Mouse (Mus musculus) small intestine, adult 2 months (tissue): Measurements from ENCODE around the gene Dnajc1. TPM values are rescaled to one million over a fixed set of nuclear protein-coding genes. Genes with fewer than 3 reads are reported as not detected.

Source experiments
- H3K27ac ChIP-seq: fragments of 200-500 bp; 2 replicates; pipeline ENCODE4 v1.5.1; 2012; ENCODE audit warnings: low read depth, low read length, control low read depth, inconsistent platforms; ENCODE audit not compliant: insufficient read depth
- H3K27me3 ChIP-seq: fragments of 200-500 bp; 2 replicates; pipeline ENCODE4 v1.6.1; 2012; ENCODE audit warnings: mild to moderate bottlenecking, moderate library complexity, low read length, inconsistent platforms; ENCODE audit not compliant: control insufficient read depth, insufficient read depth
- H3K36me3 ChIP-seq: fragments of 200-500 bp; 2 replicates; pipeline ENCODE4 v1.6.1; 2012; ENCODE audit warnings: mild to moderate bottlenecking, low read length, control low read depth, inconsistent platforms; ENCODE audit not compliant: control insufficient read depth, insufficient read depth
- H3K4me1 ChIP-seq: fragments of 200-500 bp; 2 replicates; pipeline ENCODE4 v1.6.1; 2012; ENCODE audit warnings: low read length, inconsistent platforms, mixed read lengths; ENCODE audit not compliant: control insufficient read depth, insufficient read depth, insufficient read length
- H3K4me3 ChIP-seq: fragments of 200-500 bp; 2 replicates; pipeline ENCODE4 v1.5.1; 2012; ENCODE audit warnings: low read depth, mild to moderate bottlenecking, control low read depth, inconsistent platforms, low read length, moderate library complexity
- CTCF ChIP-seq: fragments of 200-500 bp; IDR thresholded peaks from 2 replicates; pipeline ENCODE4 v1.5.1; 2012; ENCODE audit warnings: low read depth, mild to moderate bottlenecking, control low read depth, inconsistent platforms, low read length, moderate library complexity, mixed read lengths; ENCODE audit not compliant: insufficient replicate concordance, insufficient read length; ENCODE audit errors: extremely low read depth
- POLR2A ChIP-seq: fragments of 200-500 bp; IDR thresholded peaks from 2 replicates; pipeline ENCODE4 v1.6.1; 2012; ENCODE audit warnings: low read depth, mild to moderate bottlenecking, control low read depth, inconsistent platforms, low read length, moderate library complexity
- WGBS: fragments of 180-500 bp; shearing (Covaris S2); methylation state at CpG from one replicate; pipeline ENCODE4 v1.1.7; 2018; 5-methylcytosine and 5-hydroxymethylcytosine counted together
- polyA plus RNA-seq: library from polyadenylated mRNA; depleted of rRNA; stranded (reverse); fragments of >200 nt; gene quantifications from 2 replicates; pipeline ENCODE4 v1.2.3, GENCODE M21; 2012

Dnajc1 gene
- polyA plus RNA-seq, 1 experiment: 25.2 TPM

- 84% methylated on average over 1 of the region's 1 CpGs for WGBS
- H3K27me3 ChIP-seq: no peaks in the 10 kb centered on the region
- H3K4me3 ChIP-seq: no peak overlapping the region
- no peaks in the 10 kb centered on the region for H3K36me3 ChIP-seq
- no peak overlapping the region for H3K27ac ChIP-seq
- H3K4me1 ChIP-seq: peaks cover 2% of the 10 kb centered on the region; the same call in 1 of the 2 replicates
- no peak for TF ChIP-seq POLR2A
- no peak for TF ChIP-seq CTCF
Measured at GRCm38 (mm10) chr2:18389631-18390030, 3.0 kb downstream of the Dnajc1 start.

GRCm38 (mm10) chr2:18381662-18382061, 11.0 kb downstream of the Dnajc1 start:
- H3K36me3 ChIP-seq: no peaks in the 10 kb centered on the region
- no peaks in the 10 kb centered on the region for H3K27me3 ChIP-seq
- H3K4me3 ChIP-seq: no peak overlapping the region
- no peaks in the 10 kb centered on the region for H3K4me1 ChIP-seq
- no peak for TF ChIP-seq CTCF
- TF ChIP-seq POLR2A: no peak
- no peak overlapping the region for H3K27ac ChIP-seq

- H3K4me1 ChIP-seq: no peaks in the 10 kb centered on the region
- no peak for TF ChIP-seq POLR2A
- no peak for TF ChIP-seq CTCF
- WGBS: 62% methylated on average over 11 of the region's 11 CpGs
- H3K27ac ChIP-seq: no peak overlapping the region
- H3K36me3 ChIP-seq: no peaks in the 10 kb centered on the region
- H3K4me3 ChIP-seq: no peak overlapping the region
- no peaks in the 10 kb centered on the region for H3K27me3 ChIP-seq
Measured at GRCm38 (mm10) chr2:18372400-18373182, 20.0 kb downstream of the Dnajc1 start.

- Histone ChIP-seq H3K27me3 (no peaks in the 10 kb centered on the region), H3K4me1 (no peaks in the 10 kb centered on the region), H3K36me3 (no peaks in the 10 kb centered on the region), H3K27ac (no peak overlapping the region), H3K4me3 (no peak overlapping the region)
- 92% methylated on average over 4 of the region's 4 CpGs for WGBS
- TF ChIP-seq CTCF (no peak), POLR2A (no peak)
Measured at GRCm38 (mm10) chr2:18370794-18371498, 21.7 kb downstream of the Dnajc1 start.

- TF ChIP-seq CTCF (no peak), POLR2A (no peak)
- Histone ChIP-seq H3K4me1 (no peaks in the 10 kb centered on the region), H3K36me3 (no peaks in the 10 kb centered on the region), H3K27me3 (no peaks in the 10 kb centered on the region), H3K4me3 (no peak overlapping the region), H3K27ac (no peak overlapping the region)
- WGBS: 70% methylated on average over 1 of the region's 1 CpGs
Measured at GRCm38 (mm10) chr2:18364402-18364801, 28.2 kb downstream of the Dnajc1 start.

GRCm38 (mm10) chr2:18355293-18355692, 37.3 kb downstream of the Dnajc1 start:
- no peak for TF ChIP-seq CTCF
- TF ChIP-seq POLR2A: no peak
- H3K4me1 ChIP-seq: no peaks in the 10 kb centered on the region
- H3K27me3 ChIP-seq: no peaks in the 10 kb centered on the region
- no peaks in the 10 kb centered on the region for H3K36me3 ChIP-seq
- no peak overlapping the region for H3K4me3 ChIP-seq
- H3K27ac ChIP-seq: no peak overlapping the region

GRCm38 (mm10) chr2:18352620-18353019, 40.0 kb downstream of the Dnajc1 start:
- H3K27ac ChIP-seq: no peak overlapping the region
- H3K4me1 ChIP-seq: no peaks in the 10 kb centered on the region
- no peaks in the 10 kb centered on the region for H3K36me3 ChIP-seq
- WGBS: 89% methylated on average over 2 of the region's 2 CpGs
- H3K4me3 ChIP-seq: no peak overlapping the region
- no peaks in the 10 kb centered on the region for H3K27me3 ChIP-seq
- no peak for TF ChIP-seq POLR2A
- no peak for TF ChIP-seq CTCF
